Mouse (Mus musculus) embryonic facial prominence, embryonic 15.5 days (tissue): ENCODE measurements around the gene Abcd3. TPM values are rescaled to one million over a fixed set of nuclear protein-coding genes. Genes with fewer than 3 reads are reported as not detected.

ENCODE experiments used
- polyA plus RNA-seq: library from polyadenylated mRNA; unstranded; fragments of >200 nt; fragmentation: Nextera tagmentation; extraction: Ambion mirVana; gene quantifications from 2 replicates; pipeline ENCODE4 v1.2.1, GENCODE M21; 2015

Abcd3 gene
- polyA plus RNA-seq, 1 experiment from 2014 or later, result 62.6 TPM

Other genes with a start within 250 kb of the Abcd3 start
- not detected in 2 replicates for gene 4930432M17Rik, start 144.5 kb downstream of the Abcd3 start, polyA plus RNA-seq
- gene F3, start 91.8 kb downstream of the Abcd3 start, polyA plus RNA-seq, result 27.8 and 49.3 TPM in 2 replicates
- 45.1 and 47.8 TPM in 2 replicates for gene Arhgap29, start 137.2 kb upstream of the Abcd3 start, polyA plus RNA-seq
- gene Abca4, start 229.1 kb upstream of the Abcd3 start, polyA plus RNA-seq, result 1.3 and 1.6 TPM in 2 replicates